Mouse (Mus musculus) hindbrain, postnatal 0 days (tissue): ENCODE results near the gene Tnrc6c. TPM values are rescaled to one million over a fixed set of nuclear protein-coding genes. Genes with fewer than 3 reads are reported as not detected.

Source experiments
- ATAC-seq: fragments of 200-750 bp; cut with Nextera tagmentation; 2 replicates; pipeline ENCODE4 v1.8.0; 2017; ENCODE audit warnings: mild to moderate bottlenecking, moderate TSS enrichment, moderate library complexity
- DNase-seq: peaks from one replicate; pipeline ENCODE4 v3.0.0-alpha.2; 2015; ENCODE audit warnings: low spot score
- H3K27ac ChIP-seq: fragments of 300-500 bp; sonication (generic); 2 replicates; pipeline ENCODE4 v1.5.1; 2014; ENCODE audit warnings: mild to moderate bottlenecking
- H3K27me3 ChIP-seq: fragments of 300-500 bp; sonication (generic); 2 replicates; pipeline ENCODE4 v1.6.1; 2014; ENCODE audit warnings: low read length, mixed read lengths; ENCODE audit not compliant: insufficient read depth
- H3K36me3 ChIP-seq: fragments of 300-500 bp; sonication (generic); 2 replicates; pipeline ENCODE4 v1.6.1; 2014; ENCODE audit warnings: low read length, mixed read lengths; ENCODE audit not compliant: insufficient read depth
- H3K4me1 ChIP-seq: fragments of 300-500 bp; sonication (generic); 2 replicates; pipeline ENCODE4 v1.6.1; 2014; ENCODE audit warnings: antibody characterized with exemption, low read length, mixed read lengths; ENCODE audit not compliant: insufficient read depth
- H3K4me2 ChIP-seq: fragments of 300-500 bp; sonication (generic); 2 replicates; pipeline ENCODE4 v1.6.1; 2014; ENCODE audit warnings: low read depth, mild to moderate bottlenecking, low read length, moderate library complexity, mixed read lengths
- H3K4me3 ChIP-seq: fragments of 300-500 bp; sonication (generic); 2 replicates; pipeline ENCODE4 v1.5.1; 2014; ENCODE audit warnings: low read length
- H3K9ac ChIP-seq: fragments of 300-500 bp; sonication (generic); replicated peaks from 2 replicates; pipeline ENCODE4 v1.6.1; 2014; ENCODE audit warnings: mild to moderate bottlenecking, low read length, moderate library complexity, mixed read lengths
- H3K9me3 ChIP-seq: fragments of 300-500 bp; sonication (generic); 2 replicates; pipeline ENCODE4 v1.6.1; 2016; ENCODE audit warnings: low read length, mixed read lengths
- CTCF ChIP-seq: IDR thresholded peaks from 2 replicates; pipeline ENCODE4 v1.5.1; 2016; ENCODE audit warnings: antibody characterized with exemption, control low read depth, low read depth
- WGBS: fragments of 180-500 bp; shearing (Covaris S2); extraction: QIAGEN DNeasy Blood & Tissue Kit; methylation state at CpG from one replicate; pipeline ENCODE4 v1.1.7; 2014; 5-methylcytosine and 5-hydroxymethylcytosine counted together
- polyA plus RNA-seq: library from polyadenylated mRNA; unstranded; fragments of >200 nt; fragmentation: Nextera tagmentation; extraction: Ambion mirVana; gene quantifications from 2 replicates; pipeline ENCODE4 v1.2.1, GENCODE M21; 2015
- total RNA-seq: library from RNA; depleted of rRNA; stranded (reverse); fragments of >200 nt; gene quantifications from 2 replicates; pipeline ENCODE4 v1.2.3, GENCODE M21; 2014

Gene Tnrc6c
- total and polyA plus RNA-seq, 2 experiments from 2014 or later: 18.3 to 64.9 TPM

- Histone ChIP-seq H3K36me3 (no peaks in the 10 kb centered on the region), H3K27me3 (no peaks in the 10 kb centered on the region), H3K4me2 (peak overlapping the region; percentile 77), H3K27ac (peak overlapping the region; percentile 99), H3K9ac (peak overlapping the region; percentile 98), H3K4me3 (peak overlapping the region; percentile 89), H3K9me3 (no peaks in the 10 kb centered on the region), H3K4me1 (peaks cover 19% of the 10 kb centered on the region)
- under 1% methylated on average over 73 of the region's 80 CpGs for WGBS
- TF ChIP-seq CTCF: peak; percentile 47
- DNase-seq: peak; percentile 70
- no peak for ATAC-seq
Observed at GRCm38 (mm10) chr11:117655292-117656076, 1.4 kb downstream of the Tnrc6c start.

- Histone ChIP-seq H3K4me3 (peak overlapping the region; percentile 89), H3K27me3 (no peaks in the 10 kb centered on the region), H3K27ac (peak overlapping the region; percentile 99), H3K9ac (peak overlapping the region; percentile 98), H3K36me3 (no peaks in the 10 kb centered on the region), H3K4me2 (peak overlapping the region; percentile 77), H3K9me3 (no peaks in the 10 kb centered on the region), H3K4me1 (peaks cover 19% of the 10 kb centered on the region)
- WGBS: 4% methylated on average over 10 of the region's 10 CpGs
- TF ChIP-seq CTCF: no peak
- ATAC-seq (no peak), DNase-seq (no peak)
Observed at GRCm38 (mm10) chr11:117656077-117656401, 1.9 kb downstream of the Tnrc6c start.

GRCm38 (mm10) chr11:117658974-117659373 is 4.9 kb downstream of the Tnrc6c start:
- H3K9ac ChIP-seq: no peak overlapping the region
- peak; percentile 63 for DNase-seq
- no peak overlapping the region for H3K4me3 ChIP-seq
- TF ChIP-seq CTCF: no peak
- no peaks in the 10 kb centered on the region for H3K9me3 ChIP-seq
- peak overlapping the region; percentile 24 for H3K4me2 ChIP-seq
- H3K36me3 ChIP-seq: no peaks in the 10 kb centered on the region
- no peak overlapping the region for H3K27ac ChIP-seq
- ATAC-seq: no peak
- H3K27me3 ChIP-seq: no peaks in the 10 kb centered on the region
- peaks cover 19% of the 10 kb centered on the region for H3K4me1 ChIP-seq
- 31% methylated on average over 4 of the region's 4 CpGs for WGBS

- TF ChIP-seq CTCF: no peak
- no peak overlapping the region for H3K27ac ChIP-seq
- H3K9ac ChIP-seq: no peak overlapping the region
- DNase-seq (no peak), ATAC-seq (no peak)
- 78% methylated on average over 4 of the region's 4 CpGs for WGBS
- peaks cover 5% of the 10 kb centered on the region; the same call in 1 of the 2 replicates for H3K4me1 ChIP-seq
- H3K4me2 ChIP-seq: no peak overlapping the region
- no peak overlapping the region for H3K4me3 ChIP-seq
- no peaks in the 10 kb centered on the region for H3K27me3 ChIP-seq
- no peaks in the 10 kb centered on the region for H3K9me3 ChIP-seq
- H3K36me3 ChIP-seq: no peaks in the 10 kb centered on the region
Observed at GRCm38 (mm10) chr11:117663036-117663809, 9.1 kb downstream of the Tnrc6c start.

- Histone ChIP-seq H3K4me3 (no peak overlapping the region), H3K27me3 (no peaks in the 10 kb centered on the region), H3K9me3 (no peaks in the 10 kb centered on the region), H3K36me3 (no peaks in the 10 kb centered on the region), H3K4me2 (no peak overlapping the region), H3K27ac (no peak overlapping the region), H3K9ac (no peak overlapping the region), H3K4me1 (0 out of 2 replicates have a peak, but pooled peaks cover 4% of the 10 kb centered on the region)
- no peak for TF ChIP-seq CTCF
- DNase-seq: no peak
- no peak for ATAC-seq
Observed at GRCm38 (mm10) chr11:117663810-117664139, 9.7 kb downstream of the Tnrc6c start.

GRCm38 (mm10) chr11:117665189-117665588 is 11.1 kb downstream of the Tnrc6c start:
- WGBS: 36% methylated on average over 3 of the region's 3 CpGs
- no peaks in the 10 kb centered on the region for H3K27me3 ChIP-seq

GRCm38 (mm10) chr11:117666563-117666962 is 12.5 kb downstream of the Tnrc6c start:
- 0 out of 2 replicates have a peak, but pooled peaks cover 4% of the 10 kb centered on the region for H3K4me1 ChIP-seq
- no peak overlapping the region for H3K4me3 ChIP-seq
- H3K36me3 ChIP-seq: no peaks in the 10 kb centered on the region
- no peaks in the 10 kb centered on the region for H3K27me3 ChIP-seq
- H3K4me2 ChIP-seq: no peak overlapping the region
- H3K9ac ChIP-seq: no peak overlapping the region
- no peak overlapping the region for H3K27ac ChIP-seq
- DNase-seq (no peak), ATAC-seq (no peak)
- TF ChIP-seq CTCF: no peak
- H3K9me3 ChIP-seq: no peaks in the 10 kb centered on the region

More at GRCm38 (mm10) chr11:117665189-117665588, 11.1 kb downstream of the Tnrc6c start:
- ATAC-seq (no peak), DNase-seq (no peak)
- no peak for TF ChIP-seq CTCF
- Histone ChIP-seq H3K4me1 (0 out of 2 replicates have a peak, but pooled peaks cover 4% of the 10 kb centered on the region), H3K9me3 (no peaks in the 10 kb centered on the region), H3K4me2 (no peak overlapping the region), H3K4me3 (no peak overlapping the region), H3K27ac (no peak overlapping the region), H3K36me3 (no peaks in the 10 kb centered on the region), H3K9ac (no peak overlapping the region)
